Mouse (Mus musculus) heart, embryonic 10.5 days (tissue): ENCODE data around the gene Clmp. TPM values are rescaled to one million over a fixed set of nuclear protein-coding genes. Genes with fewer than 3 reads are reported as not detected.

Source experiments
- polyA plus RNA-seq: library from polyadenylated mRNA; unstranded; fragments of >200 nt; fragmentation: Nextera tagmentation; extraction: Ambion mirVana; gene quantifications from 2 replicates; pipeline ENCODE4 v1.2.1, GENCODE M21; 2016

Clmp gene
- polyA plus RNA-seq, 1 experiment from 2014 or later, result 18.4 TPM

Other genes with a start within 250 kb of the Clmp start
- 5.0 and 10.1 TPM in 2 replicates for gene Gramd1b, start 154.6 kb upstream of the Clmp start, polyA plus RNA-seq
- not detected in 2 replicates for gene Gm21915, start 15.3 kb upstream of the Clmp start, polyA plus RNA-seq
- gene Hspa8, start 115.0 kb downstream of the Clmp start, polyA plus RNA-seq, result 2,804 and 3,368 TPM in 2 replicates
- gene Bsx, start 188.2 kb downstream of the Clmp start, polyA plus RNA-seq, result not detected in 2 replicates